Mouse (Mus musculus) brain, embryonic 14.5 days (tissue): ENCODE measurements around the gene Des.

Experiments
- CTCF ChIP-seq: fragments of 200-500 bp; IDR thresholded peaks from 2 replicates; pipeline ENCODE4 v1.5.1; 2012; ENCODE audit warnings: inconsistent platforms, mild to moderate bottlenecking, moderate library complexity, borderline replicate concordance; ENCODE audit not compliant: insufficient read depth, insufficient read length; ENCODE audit errors: extremely low read depth
- POLR2A ChIP-seq: fragments of 200-500 bp; IDR thresholded peaks from 2 replicates; pipeline ENCODE4 v1.6.1; 2012; ENCODE audit warnings: mild to moderate bottlenecking, inconsistent platforms, borderline replicate concordance; ENCODE audit not compliant: poor library complexity, insufficient read depth, insufficient read length, severe bottlenecking; ENCODE audit errors: extremely low read depth

GRCm38 (mm10) chr1:75315011-75315410, 45.1 kb upstream of the Des start:
- TF ChIP-seq POLR2A (no peak), CTCF (no peak)
